Mouse (Mus musculus): ENCODE results near the gene Ddb1. TPM values are rescaled to one million over a fixed set of nuclear protein-coding genes. Genes with fewer than 3 reads are reported as not detected.

The Ddb1 gene
- total RNA-seq, 2 experiments from 2014 or later = 214 to 303 TPM

DNA sequence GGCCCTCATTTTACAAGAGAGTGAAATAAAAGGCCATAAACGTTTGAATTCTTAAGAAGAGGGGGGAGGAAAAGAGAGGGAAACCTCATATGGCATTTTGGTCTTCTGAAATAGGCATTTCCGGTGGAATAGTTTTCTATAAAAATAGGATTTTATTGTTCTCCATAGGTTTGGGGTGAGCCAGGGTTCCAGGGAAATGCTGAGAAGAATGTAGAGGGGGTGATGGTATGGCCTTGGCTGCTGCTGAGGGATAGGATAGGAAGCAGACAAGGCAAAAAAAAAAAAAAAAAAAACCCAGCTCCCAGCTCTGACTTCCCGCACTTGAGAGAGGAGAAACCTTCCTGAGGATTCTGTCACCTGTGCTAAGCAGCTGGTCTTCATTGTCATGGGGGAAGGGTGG lies 50.9 kb downstream of the Ddb1 start:
- DNase-seq (ENCODE audit: low spot score in 2 of 2) = no peak

DNA sequence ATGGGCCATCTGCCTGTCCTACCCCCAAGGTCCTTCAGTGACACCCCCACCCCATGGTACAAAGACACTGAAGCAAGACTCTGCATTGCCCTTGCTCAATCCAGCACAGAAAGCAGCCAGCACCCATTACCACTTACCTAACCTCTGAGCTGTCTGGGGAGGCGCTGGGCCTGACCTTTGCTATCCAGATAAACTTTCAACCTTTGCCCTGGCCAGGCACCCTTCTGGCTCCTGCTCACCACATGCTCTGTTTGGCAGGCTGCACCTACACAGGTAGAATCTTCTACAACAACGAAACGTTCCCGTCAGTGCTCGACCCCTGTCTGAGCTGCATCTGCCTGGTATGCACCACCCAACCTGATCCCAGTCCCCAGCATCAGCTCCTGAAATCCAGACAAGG lies 52.6 kb downstream of the Ddb1 start:
- no peak for DNase-seq (ENCODE audit: low spot score in 2 of 2)

DNA sequence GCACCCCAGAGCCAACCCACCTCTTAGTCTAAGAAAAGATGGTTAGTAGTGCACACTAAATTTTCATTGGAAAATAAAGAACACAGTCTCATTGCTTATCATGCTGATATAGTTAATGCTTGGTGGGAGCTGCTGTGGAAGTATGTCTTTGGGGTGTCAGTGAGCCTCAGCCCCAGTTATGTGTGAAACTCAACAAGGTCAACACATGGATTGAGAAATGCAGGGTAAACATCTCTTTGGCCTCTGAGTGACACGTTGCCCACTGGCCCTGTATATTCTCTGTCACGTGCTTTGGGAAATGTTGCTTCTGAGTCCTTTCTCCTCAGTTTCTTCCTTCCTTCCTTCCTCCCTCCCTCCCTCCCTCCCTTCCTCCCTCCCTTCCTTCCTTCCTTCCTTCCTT lies 53.3 kb downstream of the Ddb1 start:
- no peak for DNase-seq (ENCODE audit: low spot score in 2 of 2)

DNA sequence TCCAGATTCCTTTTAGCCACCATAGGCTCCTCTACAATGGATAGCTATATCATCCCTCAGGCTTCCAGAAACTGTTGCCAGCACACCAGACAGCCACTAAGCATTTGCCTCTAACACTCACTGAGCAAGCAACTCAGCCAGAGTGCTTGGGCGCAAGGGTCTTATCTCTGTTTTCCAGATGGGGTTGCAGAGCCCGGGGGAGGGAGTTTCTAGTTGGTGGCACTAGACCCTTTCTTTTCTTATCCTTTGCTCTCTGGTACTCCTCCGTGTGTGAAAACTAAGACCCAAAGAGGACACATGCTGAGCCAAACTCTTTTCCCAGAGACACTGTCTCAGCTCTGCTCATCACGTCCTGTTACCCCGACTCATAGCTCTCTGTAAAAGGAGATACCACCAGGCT lies 56.2 kb downstream of the Ddb1 start:
- DNase-seq (ENCODE audit: low spot score in 2 of 2) = no peak

DNA sequence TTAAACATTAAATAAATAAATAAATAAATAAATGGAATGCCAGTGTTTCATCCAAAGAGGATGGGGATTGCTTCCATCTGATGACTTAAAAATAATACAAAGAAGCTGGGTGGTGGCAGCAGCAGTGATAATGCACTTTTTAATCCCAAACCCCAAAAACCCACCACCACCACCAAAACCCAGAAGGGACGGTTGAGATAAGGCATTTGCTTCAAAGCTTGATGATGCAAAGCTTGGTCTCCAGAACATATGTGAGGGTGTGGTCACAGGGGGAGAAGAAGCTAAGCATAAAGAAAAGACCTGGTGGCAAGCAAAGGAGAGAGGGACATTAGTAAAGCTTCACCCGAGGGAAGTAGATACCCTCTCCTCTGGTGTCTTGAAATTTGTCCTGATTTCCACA lies 56.8 kb downstream of the Ddb1 start:
- DNase-seq (ENCODE audit: low spot score in 2 of 2) = no peak

DNA sequence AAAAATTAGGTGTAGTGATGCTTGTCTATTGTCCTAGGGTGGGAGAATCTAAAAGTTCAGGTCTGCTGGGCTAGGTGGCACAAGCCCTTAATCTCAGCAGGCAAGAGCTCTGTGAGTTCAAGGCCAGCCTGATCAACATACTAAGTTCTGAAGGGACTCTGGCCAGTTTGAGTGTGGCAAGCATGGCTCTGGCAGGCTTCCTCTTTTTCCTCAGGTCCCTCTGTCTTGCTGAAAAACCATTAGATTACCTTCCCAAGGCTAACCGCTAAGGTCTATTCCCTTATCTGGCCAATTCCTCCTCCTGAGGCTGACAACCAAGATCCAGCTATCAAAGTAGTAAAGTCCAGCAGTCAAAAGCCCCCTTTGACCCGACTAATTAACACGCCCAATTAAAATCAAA lies 57.5 kb downstream of the Ddb1 start:
- DNase-seq (ENCODE audit: low spot score in 2 of 2) = no peak

DNA sequence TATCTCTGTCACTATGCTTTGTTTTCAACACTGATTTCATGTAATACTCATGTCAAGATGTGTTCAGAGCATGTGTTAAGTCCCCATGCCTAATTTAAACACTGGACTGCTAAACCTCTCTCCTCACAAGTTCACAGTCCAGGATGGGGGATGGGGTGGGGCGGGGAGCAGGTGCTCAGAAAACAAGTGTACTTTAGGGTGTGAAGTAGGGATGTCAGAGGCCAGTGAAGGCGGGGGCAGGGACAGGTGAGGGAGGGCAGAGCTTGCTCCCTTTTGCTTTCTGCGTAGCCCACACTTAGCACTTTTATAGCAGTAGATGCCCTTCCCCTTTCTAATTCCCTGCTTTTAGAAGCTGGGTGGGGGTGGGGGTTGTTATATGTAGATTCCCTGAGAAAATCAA lies 60.0 kb downstream of the Ddb1 start:
- DNase-seq (ENCODE audit: low spot score in 2 of 2) = no peak

DNA sequence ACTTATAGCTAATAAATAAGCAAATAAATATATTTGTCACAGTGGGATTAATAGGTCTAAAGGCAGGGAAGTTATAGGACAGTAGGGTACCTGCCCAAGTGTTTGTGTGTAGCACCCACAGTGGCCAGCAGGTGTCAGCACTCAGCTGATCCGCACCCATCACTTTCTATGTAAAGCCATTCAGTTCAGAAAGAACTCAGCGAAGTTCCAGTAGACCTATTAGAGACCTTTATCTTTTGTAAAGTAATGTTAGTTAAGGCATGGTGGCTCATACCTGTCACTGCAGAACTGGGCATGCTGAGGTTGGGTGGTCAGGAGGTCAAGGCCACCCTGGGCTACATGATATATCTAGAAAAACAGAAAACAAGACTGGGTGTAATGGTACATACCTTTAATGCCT lies 60.4 kb downstream of the Ddb1 start:
- DNase-seq (ENCODE audit: low spot score in 2 of 2) = peak; percentile 61 to 72

DNA sequence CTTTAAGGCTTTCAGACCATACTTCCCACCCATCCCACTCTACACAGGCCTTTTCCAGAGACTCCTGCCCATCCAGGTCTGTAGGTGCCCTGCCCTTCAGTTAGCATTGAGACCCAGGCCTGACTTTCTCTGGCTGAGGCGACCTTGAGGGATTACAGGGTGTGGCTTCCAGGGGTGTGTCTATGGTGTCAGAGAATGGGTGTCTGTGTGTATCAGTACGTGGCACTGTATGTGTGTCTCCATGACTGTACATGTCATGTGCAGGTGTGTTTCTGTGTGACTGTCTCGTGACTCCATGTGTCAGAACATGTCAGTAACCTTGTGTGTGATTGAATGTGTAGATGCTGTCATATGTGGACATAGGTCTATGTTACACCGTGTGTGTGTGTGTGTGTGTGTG lies 66.2 kb downstream of the Ddb1 start:
- no peak for DNase-seq (ENCODE audit: low spot score in 2 of 2)

DNA sequence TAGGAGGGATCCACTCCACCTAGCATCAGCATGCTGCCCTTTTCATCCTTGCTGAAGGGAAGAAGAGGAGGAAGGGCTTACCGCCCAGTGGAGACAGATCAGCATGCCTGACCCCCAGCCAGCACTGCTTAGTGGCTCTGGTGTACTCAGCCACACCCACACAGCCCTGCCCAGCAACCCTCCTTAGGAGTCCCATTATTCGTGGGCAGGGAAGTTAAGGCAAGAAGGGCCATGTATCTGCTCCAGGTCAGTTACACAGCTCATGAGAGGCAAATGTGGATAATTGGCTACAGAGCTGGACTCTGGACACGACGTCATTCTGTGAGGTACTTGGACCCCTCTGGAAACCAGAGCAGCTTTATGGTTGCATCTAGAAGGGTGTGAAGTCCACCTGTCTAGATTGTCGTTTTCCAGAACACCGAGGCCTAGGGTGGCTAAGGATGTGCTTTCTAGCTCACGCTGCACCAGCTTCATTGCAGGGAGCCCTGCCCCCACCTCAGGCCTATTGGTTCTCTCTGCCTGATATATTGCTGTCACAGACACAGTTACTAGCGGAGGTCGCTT lies 66.8 kb downstream of the Ddb1 start:
- DNase-seq (ENCODE audit: low spot score in 2 of 2) = no peak

DNA sequence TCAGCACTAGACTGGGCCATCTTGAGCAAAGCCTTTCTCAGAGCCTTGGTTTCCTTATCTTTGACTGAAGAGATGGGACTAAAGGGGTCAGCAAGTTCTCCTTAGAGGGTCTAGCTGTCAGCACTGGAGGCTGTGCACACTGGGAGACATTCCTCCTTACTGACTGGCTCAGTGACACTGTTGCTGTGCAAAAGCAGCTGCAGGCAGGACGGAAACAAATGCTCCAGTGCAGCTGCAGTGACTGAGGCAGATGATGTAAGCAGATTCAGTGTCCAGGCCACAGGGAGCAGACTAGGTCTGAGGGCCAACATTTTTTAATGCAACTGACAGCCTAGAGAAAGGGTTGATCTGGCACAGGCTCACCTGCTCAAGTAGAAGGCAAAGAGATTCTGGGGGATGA lies 68.1 kb downstream of the Ddb1 start:
- no peak for DNase-seq (ENCODE audit: low spot score in 2 of 2)

DNA sequence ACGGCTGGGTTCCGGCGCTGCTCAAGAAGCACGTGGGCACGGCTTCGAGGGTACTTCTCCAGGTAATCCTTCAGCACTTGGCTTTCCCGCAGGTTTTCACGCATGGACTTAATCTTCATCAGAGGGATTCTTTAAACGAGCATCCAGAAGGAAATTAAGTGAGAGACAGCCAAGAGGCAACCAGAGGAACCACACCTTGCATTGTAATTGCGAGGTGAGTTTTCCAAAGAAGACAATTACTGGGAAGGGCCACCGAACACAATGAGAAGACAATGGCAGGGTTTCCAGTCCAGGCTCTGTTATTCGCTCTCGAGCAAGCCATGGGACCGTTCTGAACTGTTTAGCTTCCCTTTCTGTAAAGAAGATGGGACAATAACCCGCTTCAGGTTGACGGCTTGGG lies 71.5 kb downstream of the Ddb1 start:
- DNase-seq (ENCODE audit: low spot score in 2 of 2) = no peak

DNA sequence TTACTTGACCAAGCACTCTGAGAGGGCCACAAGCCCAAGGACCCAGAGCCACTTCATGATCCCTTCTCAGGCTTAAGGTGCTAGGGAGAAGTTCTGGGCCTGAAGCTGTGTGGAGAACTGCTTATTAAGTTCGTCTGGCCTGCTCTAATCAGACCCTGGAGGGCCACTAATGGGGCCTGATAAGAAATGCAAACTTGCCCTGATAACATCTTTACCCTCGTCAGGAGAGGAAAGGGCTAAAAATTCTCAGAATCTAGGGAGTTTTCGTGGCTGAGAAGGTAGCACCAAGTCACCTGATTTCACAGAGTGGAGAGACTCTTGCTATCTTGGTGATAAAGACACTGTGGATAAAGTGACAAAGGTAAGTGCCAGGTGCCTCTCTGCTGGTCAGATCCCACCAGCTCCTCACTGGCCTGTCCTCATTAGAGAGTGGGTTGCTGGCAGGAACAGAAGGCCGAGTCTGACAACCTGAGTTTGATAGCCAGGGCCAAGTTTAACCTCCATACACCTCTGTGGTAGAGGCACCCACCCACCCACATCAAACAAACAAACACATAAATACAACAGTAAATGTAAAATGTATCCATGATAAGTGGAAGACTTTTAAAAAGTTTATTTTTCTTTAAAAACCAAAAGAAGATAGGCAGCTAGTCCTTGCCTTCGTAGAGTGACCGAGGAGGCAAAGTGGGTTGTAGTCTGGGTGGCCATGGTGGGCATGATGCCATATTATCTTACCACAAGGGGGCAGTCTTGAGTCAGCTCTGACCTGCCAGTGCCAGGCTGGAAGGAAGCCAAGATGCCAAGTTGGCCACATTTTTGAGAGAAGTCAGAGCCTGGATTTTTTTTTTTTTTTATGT lies 73.0 kb downstream of the Ddb1 start, which contains the start of gene Pga5:
Gene Pga5, minus strand, starts transcription at position 157 of the 857 bp plus-strand sequence.
- peak; percentile 81 to 90 for DNase-seq (ENCODE audit: low spot score in 2 of 2)

DNA sequence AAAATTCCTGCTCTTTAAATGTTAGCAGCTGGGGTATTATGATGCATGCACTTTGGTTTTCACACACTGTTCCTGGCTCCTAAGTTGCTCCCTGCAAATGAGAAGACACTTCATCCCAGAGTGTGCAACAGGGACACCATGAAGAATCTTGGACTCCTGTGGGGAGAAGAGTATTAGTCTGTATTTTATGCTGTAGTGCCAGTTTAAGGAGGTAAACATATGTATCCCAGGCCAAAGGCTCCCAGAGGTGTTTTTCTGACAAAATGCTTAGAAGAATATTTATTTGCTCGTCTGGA lies 73.6 kb downstream of the Ddb1 start:
- no peak for DNase-seq (ENCODE audit: low spot score in 2 of 2)

Other genes starting within 250 kb of the Ddb1 start
- 10 to 100 TPM; 32.1 to 33.0 TPM for gene Syt7, start 216.2 kb upstream of the Ddb1 start, total RNA-seq (2021)
- gene Lrrc10b, start 147.9 kb upstream of the Ddb1 start, total RNA-seq (2021) = 1 to 10 TPM; 4.1 to 5.9 TPM
- gene Ppp1r32, start 122.4 kb upstream of the Ddb1 start, total RNA-seq (2021) = under 1 TPM in 1 of 2 experiments, not detected in 1; 0.35 TPM
- 10 to 100 TPM; 52.5 to 54.5 TPM for gene Cpsf7, start 80.1 kb upstream of the Ddb1 start, total RNA-seq (2021)
- 10 to 100 TPM; 68.5 to 72.4 TPM for gene Sdhaf2, start 79.2 kb upstream of the Ddb1 start, total RNA-seq (2021)
- 10 to 100 TPM; 15.5 to 17.8 TPM for gene Tmem216, start 49.1 kb upstream of the Ddb1 start, total RNA-seq (2021)
- gene Cyb561a3, start 28.2 kb upstream of the Ddb1 start, total RNA-seq (2021) = 10 to 100 TPM; 13.2 to 13.6 TPM
- gene Tmem138, start 28.0 kb upstream of the Ddb1 start, total RNA-seq (2021) = 1 to 10 TPM; 7.2 TPM
- 10 to 100 TPM; 19.1 to 20.4 TPM for gene Tkfc, start 327 bp downstream of the Ddb1 start, total RNA-seq (2021)
- gene Vwce, start 28.9 kb downstream of the Ddb1 start, total RNA-seq (2021) = under 1 TPM; 0.20 to 0.38 TPM
- not detected for gene Pga5, start 72.7 kb downstream of the Ddb1 start, total RNA-seq (2021)
- 10 to 100 TPM; 19.3 to 26.8 TPM for gene Vps37c, start 83.4 kb downstream of the Ddb1 start, total RNA-seq (2021)
- gene Cd5, start 133.7 kb downstream of the Ddb1 start, total RNA-seq (2021) = under 1 TPM in 1 of 2 experiments, not detected in 1; 0.38 TPM
- gene Cd6, start 224.7 kb downstream of the Ddb1 start, total RNA-seq (2021) = under 1 TPM in 1 of 2 experiments, not detected in 1; 0.32 TPM
- 1 to 10 TPM; 3.1 to 6.5 TPM for gene Slc15a3, start 234.4 kb downstream of the Ddb1 start, total RNA-seq (2021)

All from adrenal gland, adult 18-20 months (tissue).